Mouse (Mus musculus): ENCODE measurements around the gene Spag9. TPM values are rescaled to one million over a fixed set of nuclear protein-coding genes. Genes with fewer than 3 reads are reported as not detected.

Spag9 gene
- polyA plus RNA-seq, 1 experiment from 2014 or later: 9.2 TPM

DNA sequence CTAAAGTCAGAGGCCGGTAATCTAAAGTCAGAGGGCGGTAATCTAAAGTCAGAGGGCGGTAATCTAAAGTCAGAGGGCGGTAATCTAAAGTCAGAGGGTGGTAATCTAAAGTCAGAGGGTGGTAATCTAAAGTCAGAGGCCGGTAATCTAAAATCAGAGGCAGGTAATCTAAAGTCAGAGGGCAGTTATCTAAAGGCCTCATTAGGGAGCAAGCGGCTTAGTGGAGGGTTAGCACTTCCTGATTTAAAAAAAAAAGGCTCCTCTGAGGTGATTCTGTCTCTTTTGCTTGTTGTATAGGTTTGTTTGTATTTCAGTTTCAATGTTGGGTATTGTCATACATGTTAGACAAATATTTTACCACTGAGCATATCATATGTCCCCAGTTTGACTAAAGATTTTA lies 121.9 kb downstream of the Spag9 start:
- ATAC-seq (ENCODE audit: insufficient read depth): no peak
- 70% methylated on average over 6 of the region's 6 CpGs for WGBS (ENCODE audit: insufficient replicate concordance)
- no peak overlapping the region for H3K4me3 ChIP-seq (replicated peaks)
- H3K9me3 ChIP-seq (replicated peaks): no peaks in the 10 kb centered on the region
- H3K4me2 ChIP-seq: no peak overlapping the region
- H3K27ac ChIP-seq (replicated peaks): no peak overlapping the region
- H3K36me3 ChIP-seq (replicated peaks): peaks cover 35% of the 10 kb centered on the region
- peaks cover 9% of the 10 kb centered on the region for H3K4me1 ChIP-seq (replicated peaks)
- H3K27me3 ChIP-seq: no peaks in the 10 kb centered on the region
- no peak overlapping the region for H3K9ac ChIP-seq

DNA sequence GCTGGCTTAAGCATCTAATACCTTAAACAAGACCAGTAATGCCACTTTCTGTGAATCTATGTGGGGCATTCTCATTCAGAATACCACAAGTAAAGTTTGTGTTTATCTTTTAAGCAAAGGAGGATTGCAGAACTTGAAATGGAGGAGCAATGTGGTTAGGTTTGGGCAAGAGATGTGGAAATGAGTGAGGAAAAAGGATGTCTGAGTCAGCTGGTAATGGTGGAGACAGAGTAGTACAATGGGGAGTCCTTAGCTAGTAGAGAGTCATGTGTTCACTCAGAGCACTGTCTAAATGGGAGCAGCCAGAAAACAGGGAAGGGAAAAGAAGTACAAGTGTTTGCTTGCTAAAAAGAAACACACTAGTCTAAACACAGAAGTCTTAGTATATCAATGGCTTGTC lies 122.7 kb downstream of the Spag9 start:
- Histone ChIP-seq H3K4me2 (no peak overlapping the region), H3K4me3 (replicated peaks) (no peak overlapping the region), H3K36me3 (replicated peaks) (peaks cover 33% of the 10 kb centered on the region), H3K4me1 (replicated peaks) (peaks cover 5% of the 10 kb centered on the region), H3K9ac (no peak overlapping the region), H3K9me3 (replicated peaks) (no peaks in the 10 kb centered on the region), H3K27me3 (no peaks in the 10 kb centered on the region), H3K27ac (replicated peaks) (no peak overlapping the region)
- ATAC-seq (ENCODE audit: insufficient read depth): no peak

DNA sequence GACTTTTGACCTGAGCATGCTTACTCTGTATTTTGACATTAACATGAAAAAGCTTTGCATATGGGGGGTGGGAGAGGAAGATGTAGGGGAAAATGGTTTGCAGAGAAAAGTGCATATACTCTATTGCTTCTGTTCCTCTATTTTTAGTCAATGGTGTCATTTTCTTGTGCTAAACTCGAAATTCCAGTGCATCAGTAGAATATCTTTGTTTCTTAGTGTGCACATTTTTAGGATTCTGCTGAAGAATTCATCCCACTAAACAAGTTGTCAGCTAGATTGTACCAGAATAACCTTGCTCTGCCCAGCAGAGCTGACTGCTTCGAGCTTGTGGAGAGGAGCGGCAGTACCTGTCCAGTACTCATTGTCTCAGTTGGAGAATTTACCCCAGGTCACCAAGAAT lies 124.8 kb downstream of the Spag9 start:
- H3K4me3 ChIP-seq (replicated peaks): no peak overlapping the region
- no peaks in the 10 kb centered on the region for H3K27me3 ChIP-seq
- no peak for ATAC-seq (ENCODE audit: insufficient read depth)
- H3K27ac ChIP-seq (replicated peaks): no peak overlapping the region
- peaks cover 30% of the 10 kb centered on the region for H3K36me3 ChIP-seq (replicated peaks)
- WGBS (ENCODE audit: insufficient replicate concordance): 78% methylated on average over 3 of the region's 3 CpGs
- H3K4me1 ChIP-seq (replicated peaks): no peaks in the 10 kb centered on the region
- H3K9me3 ChIP-seq (replicated peaks): no peaks in the 10 kb centered on the region
- no peak overlapping the region for H3K9ac ChIP-seq
- no peak overlapping the region for H3K4me2 ChIP-seq

- Histone ChIP-seq H3K36me3 (replicated peaks) (peaks cover 26% of the 10 kb centered on the region), H3K9ac (no peak overlapping the region), H3K27ac (replicated peaks) (no peak overlapping the region), H3K9me3 (replicated peaks) (no peaks in the 10 kb centered on the region), H3K4me1 (replicated peaks) (no peaks in the 10 kb centered on the region), H3K27me3 (no peaks in the 10 kb centered on the region), H3K4me3 (replicated peaks) (no peak overlapping the region), H3K4me2 (no peak overlapping the region)
- 72% methylated on average over 10 of the region's 10 CpGs for WGBS (ENCODE audit: insufficient replicate concordance)
- ATAC-seq (ENCODE audit: insufficient read depth): no peak
Measured at GRCm38 (mm10) chr11:94121501-94121900, 125.6 kb downstream of the Spag9 start.

- peaks cover 16% of the 10 kb centered on the region for H3K36me3 ChIP-seq (replicated peaks)
- no peaks in the 10 kb centered on the region for H3K9me3 ChIP-seq (replicated peaks)
- no peak overlapping the region for H3K4me3 ChIP-seq (replicated peaks)
- H3K9ac ChIP-seq: no peak overlapping the region
- no peak for ATAC-seq (ENCODE audit: insufficient read depth)
- no peaks in the 10 kb centered on the region for H3K4me1 ChIP-seq (replicated peaks)
- no peaks in the 10 kb centered on the region for H3K27me3 ChIP-seq
- H3K27ac ChIP-seq (replicated peaks): no peak overlapping the region
- no peak overlapping the region for H3K4me2 ChIP-seq
- whole genome bisulfite sequencing (ENCODE audit: insufficient replicate concordance): 80% methylated on average over 9 of the region's 9 CpGs
Measured at GRCm38 (mm10) chr11:94122341-94123030, 126.6 kb downstream of the Spag9 start.

GRCm38 (mm10) chr11:94126701-94127100 lies 130.8 kb downstream of the Spag9 start:
- H3K4me1 ChIP-seq (replicated peaks): no peaks in the 10 kb centered on the region
- 88% methylated on average over 9 of the region's 9 CpGs for WGBS (ENCODE audit: insufficient replicate concordance)

DNA sequence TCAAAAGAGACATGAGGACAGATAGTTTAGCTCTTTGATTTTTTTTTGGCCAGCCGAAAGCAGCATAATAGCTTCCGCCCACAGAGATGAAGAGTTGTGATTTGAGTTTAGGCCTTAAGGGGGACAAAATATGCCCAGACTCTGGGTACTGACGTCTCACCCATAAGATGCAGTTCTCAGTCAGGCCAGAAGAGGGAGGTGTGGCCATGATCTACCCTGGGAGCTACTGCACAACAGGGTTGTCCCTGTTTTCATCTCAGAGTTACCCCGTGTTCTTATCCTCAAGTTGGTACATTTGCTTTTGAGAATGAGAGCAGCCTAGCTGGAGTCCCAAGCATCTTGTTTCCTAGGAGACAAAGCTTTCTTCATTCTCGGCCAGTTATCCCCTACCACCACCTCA lies 132.1 kb downstream of the Spag9 start:
- H3K4me2 ChIP-seq: no peak overlapping the region
- no peaks in the 10 kb centered on the region for H3K4me1 ChIP-seq (replicated peaks)
- no peak overlapping the region for H3K9ac ChIP-seq
- H3K9me3 ChIP-seq (replicated peaks): no peaks in the 10 kb centered on the region
- whole genome bisulfite sequencing (ENCODE audit: insufficient replicate concordance): 28% methylated on average over 5 of the region's 5 CpGs
- no peak overlapping the region for H3K4me3 ChIP-seq (replicated peaks)
- no peaks in the 10 kb centered on the region for H3K27me3 ChIP-seq
- no peak overlapping the region for H3K27ac ChIP-seq (replicated peaks)
- peaks cover 7% of the 10 kb centered on the region; the same call in 1 of the 2 replicates for H3K36me3 ChIP-seq (replicated peaks)
- no peak for ATAC-seq (ENCODE audit: insufficient read depth)

More at GRCm38 (mm10) chr11:94126701-94127100, 130.8 kb downstream of the Spag9 start:
- H3K27ac ChIP-seq (replicated peaks): no peak overlapping the region
- H3K36me3 ChIP-seq (replicated peaks): peaks cover 16% of the 10 kb centered on the region
- no peak overlapping the region for H3K4me2 ChIP-seq
- H3K9ac ChIP-seq: no peak overlapping the region
- no peak for ATAC-seq (ENCODE audit: insufficient read depth)
- no peak overlapping the region for H3K4me3 ChIP-seq (replicated peaks)
- H3K27me3 ChIP-seq: no peaks in the 10 kb centered on the region
- no peaks in the 10 kb centered on the region for H3K9me3 ChIP-seq (replicated peaks)

DNA sequence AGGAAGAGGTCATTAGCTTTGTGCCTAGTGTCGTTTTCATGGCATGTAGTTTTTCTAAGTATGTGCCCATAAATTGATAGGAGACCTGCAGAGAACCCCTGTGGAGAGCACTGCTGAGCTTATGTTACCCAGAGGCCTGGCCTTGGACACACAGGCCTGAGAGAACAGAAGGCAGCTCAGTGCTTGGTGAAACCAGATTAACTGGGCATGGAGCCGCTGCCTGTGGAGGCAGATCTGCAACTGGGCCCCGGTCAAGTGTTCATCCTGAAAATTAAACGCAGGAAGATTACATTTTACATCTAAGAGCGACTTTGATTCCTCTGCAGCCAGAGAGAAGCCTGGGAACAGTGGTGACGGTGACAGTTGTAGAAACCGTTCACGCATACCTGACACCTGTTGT lies 132.6 kb downstream of the Spag9 start:
- peaks cover 2% of the 10 kb centered on the region for H3K4me1 ChIP-seq (replicated peaks)
- H3K36me3 ChIP-seq (replicated peaks): peaks cover 6% of the 10 kb centered on the region; the same call in 1 of the 2 replicates
- no peak overlapping the region for H3K9ac ChIP-seq
- H3K4me3 ChIP-seq (replicated peaks): no peak overlapping the region
- no peaks in the 10 kb centered on the region for H3K9me3 ChIP-seq (replicated peaks)
- no peak overlapping the region for H3K4me2 ChIP-seq
- H3K27me3 ChIP-seq: no peaks in the 10 kb centered on the region
- 79% methylated on average over 8 of the region's 8 CpGs for WGBS (ENCODE audit: insufficient replicate concordance)
- H3K27ac ChIP-seq (replicated peaks): no peak overlapping the region
- no peak for ATAC-seq (ENCODE audit: insufficient read depth)

GRCm38 (mm10) chr11:94129261-94130059 lies 133.6 kb downstream of the Spag9 start:
- Histone ChIP-seq H3K4me2 (no peak overlapping the region), H3K36me3 (replicated peaks) (no peaks in the 10 kb centered on the region), H3K4me1 (replicated peaks) (peaks cover 12% of the 10 kb centered on the region), H3K4me3 (replicated peaks) (no peak overlapping the region), H3K9me3 (replicated peaks) (no peaks in the 10 kb centered on the region), H3K27me3 (no peaks in the 10 kb centered on the region), H3K27ac (replicated peaks) (no peak overlapping the region), H3K9ac (no peak overlapping the region)
- no peak for ATAC-seq (ENCODE audit: insufficient read depth)
- 60% methylated on average over 12 of the region's 12 CpGs for WGBS (ENCODE audit: insufficient replicate concordance)

GRCm38 (mm10) chr11:94130118-94131095 lies 134.5 kb downstream of the Spag9 start:
- Histone ChIP-seq H3K27ac (replicated peaks) (no peak overlapping the region), H3K4me3 (replicated peaks) (no peak overlapping the region), H3K4me1 (replicated peaks) (peaks cover 15% of the 10 kb centered on the region), H3K9ac (no peak overlapping the region), H3K4me2 (no peak overlapping the region), H3K27me3 (no peaks in the 10 kb centered on the region), H3K36me3 (replicated peaks) (no peaks in the 10 kb centered on the region), H3K9me3 (replicated peaks) (no peaks in the 10 kb centered on the region)
- ATAC-seq (ENCODE audit: insufficient read depth): no peak
- 45% methylated on average over 4 of the region's 4 CpGs for WGBS (ENCODE audit: insufficient replicate concordance)

All from liver, embryonic 15.5 days (tissue).